Mouse (Mus musculus): ENCODE results near the gene Nme4. TPM values are rescaled to one million over a fixed set of nuclear protein-coding genes. Genes with fewer than 3 reads are reported as not detected.

Gene Nme4
- polyA plus RNA-seq, 1 experiment from 2014 or later, result 48.8 TPM

Other genes starting within 250 kb of the Nme4 start
- gene Wdr90, start 234.1 kb downstream of the Nme4 start, polyA plus RNA-seq (2015; fragmentation: Nextera tagmentation; extraction: Ambion mirVana), result 12.1 and 18.5 TPM in 2 replicates
- 176 and 203 TPM in 2 replicates for gene Mcrip2, start 226.8 kb downstream of the Nme4 start, polyA plus RNA-seq (2015; fragmentation: Nextera tagmentation; extraction: Ambion mirVana)
- 29.3 and 35.1 TPM in 2 replicates for gene Mettl26, start 220.5 kb downstream of the Nme4 start, polyA plus RNA-seq (2015; fragmentation: Nextera tagmentation; extraction: Ambion mirVana)
- gene Wfikkn1, start 214.7 kb downstream of the Nme4 start, polyA plus RNA-seq (2015; fragmentation: Nextera tagmentation; extraction: Ambion mirVana), result 0.24 and 0.28 TPM in 2 replicates
- gene Rab40c, start 175.9 kb downstream of the Nme4 start, polyA plus RNA-seq (2015; fragmentation: Nextera tagmentation; extraction: Ambion mirVana), result 12.1 and 18.0 TPM in 2 replicates
- 52.9 and 63.0 TPM in 2 replicates for gene Pigq, start 150.7 kb downstream of the Nme4 start, polyA plus RNA-seq (2015; fragmentation: Nextera tagmentation; extraction: Ambion mirVana)
- gene Nhlrc4, start 150.6 kb downstream of the Nme4 start, polyA plus RNA-seq (2015; fragmentation: Nextera tagmentation; extraction: Ambion mirVana), result 0.08 and 0.16 TPM in 2 replicates
- 0.05 TPM in 1 of 2 replicates, not detected in the other for gene A930017K11Rik, start 143.0 kb downstream of the Nme4 start, polyA plus RNA-seq (2015; fragmentation: Nextera tagmentation; extraction: Ambion mirVana)
- 9.3 and 13.5 TPM in 2 replicates for gene Capn15, start 109.8 kb downstream of the Nme4 start, polyA plus RNA-seq (2015; fragmentation: Nextera tagmentation; extraction: Ambion mirVana)
- 10.2 and 12.8 TPM in 2 replicates for gene Rab11fip3, start 26.0 kb downstream of the Nme4 start, polyA plus RNA-seq (2015; fragmentation: Nextera tagmentation; extraction: Ambion mirVana)
- 36.0 and 36.9 TPM in 2 replicates for gene Decr2, start 5.3 kb downstream of the Nme4 start, polyA plus RNA-seq (2015; fragmentation: Nextera tagmentation; extraction: Ambion mirVana)
- 0.77 and 1.3 TPM in 2 replicates for gene Tmem8, start 17.7 kb upstream of the Nme4 start, polyA plus RNA-seq (2015; fragmentation: Nextera tagmentation; extraction: Ambion mirVana)
- gene Mrpl28, start 27.9 kb upstream of the Nme4 start, polyA plus RNA-seq (2015; fragmentation: Nextera tagmentation; extraction: Ambion mirVana), result 195 and 202 TPM in 2 replicates
- gene Axin1, start 43.1 kb upstream of the Nme4 start, polyA plus RNA-seq (2015; fragmentation: Nextera tagmentation; extraction: Ambion mirVana), result 8.8 and 12.5 TPM in 2 replicates
- gene Pdia2, start 103.5 kb upstream of the Nme4 start, polyA plus RNA-seq (2015; fragmentation: Nextera tagmentation; extraction: Ambion mirVana), result 0.25 and 0.76 TPM in 2 replicates
- 4.5 and 5.7 TPM in 2 replicates for gene Rgs11, start 107.3 kb upstream of the Nme4 start, polyA plus RNA-seq (2015; fragmentation: Nextera tagmentation; extraction: Ambion mirVana)
- gene Arhgdig, start 112.2 kb upstream of the Nme4 start, polyA plus RNA-seq (2015; fragmentation: Nextera tagmentation; extraction: Ambion mirVana), result 3.7 and 6.0 TPM in 2 replicates
- gene Fam234a, start 148.6 kb upstream of the Nme4 start, polyA plus RNA-seq (2015; fragmentation: Nextera tagmentation; extraction: Ambion mirVana), result 44.3 and 47.5 TPM in 2 replicates
- 53.4 and 55.3 TPM in 2 replicates for gene Luc7l, start 157.3 kb upstream of the Nme4 start, polyA plus RNA-seq (2015; fragmentation: Nextera tagmentation; extraction: Ambion mirVana)